In genomic region chr10:46827109-46827812, GRCm38 (mm10) we compare ENCODE assay signal across 10 mouse cellular contexts.
A peak's percentile ranks its signal among the peaks of the same experiment; 100 is the strongest.
DNase-seq lines count a peak whose midpoint lies in the region; ATAC-seq and TF ChIP-seq lines count a peak whose summit lies in the region.
"Had no signal": no experiment of that assay in that cellular context is flagged by ENCODE, and none has a peak within 500 bp of the region (broad histone marks: within the 10 kb centered on the region; RNA-seq: fewer than 3 reads in every experiment).

No protein-coding gene starts in this region.

- no peaks in the 10 kb centered on the region for H3K27me3 ChIP-seq in forebrain, postnatal 0 days (ENCODE audit: insufficient read depth, low read length)
- H3K27me3 ChIP-seq in neural tube, embryonic 12.5 days (replicated peaks) = no peaks in the 10 kb centered on the region
- no peaks in the 10 kb centered on the region for H3K27me3 ChIP-seq in limb, embryonic 10.5 days (ENCODE audit: low read depth, poor library complexity, severe bottlenecking)

- no peaks in the 10 kb centered on the region for H3K36me3 ChIP-seq in forebrain, postnatal 0 days (ENCODE audit: insufficient read depth)
- H3K36me3 ChIP-seq in neural tube, embryonic 12.5 days = no peaks in the 10 kb centered on the region
- H3K36me3 ChIP-seq in limb, embryonic 10.5 days = no peaks in the 10 kb centered on the region

- H3K4me3 ChIP-seq in forebrain, postnatal 0 days (ENCODE audit: low read depth, low read length) = no peak overlapping the region
- H3K4me3 ChIP-seq in neural tube, embryonic 12.5 days = no peak overlapping the region
- no peak overlapping the region for H3K4me3 ChIP-seq in limb, embryonic 10.5 days

- H3K4me2 ChIP-seq in forebrain, postnatal 0 days (ENCODE audit: low read depth) = no peak overlapping the region
- no peak overlapping the region for H3K4me2 ChIP-seq in neural tube, embryonic 12.5 days (replicated peaks)

- DNase-seq in cerebellum, postnatal 10 days = peak; percentile 20 to 77
- no peak for DNase-seq in cerebellum, adult 11-12 months
- DNase-seq in R1 (ENCODE audit: low read depth, low spot score) = peak; percentile 44
- DNase-seq in forebrain, postnatal 0 days = peak; percentile 75
- DNase-seq in limb, embryonic 10.5 days (ENCODE audit: low spot score) = no peak
- no peak for DNase-seq in thymus, postnatal 0 days (ENCODE audit: low spot score)
- DNase-seq in gastrocnemius, postnatal 36 days = no peak
- DNase-seq: kidney, postnatal 4 days; lung, postnatal 14 days had no signal

- no peak overlapping the region for H3K9ac ChIP-seq in forebrain, postnatal 0 days
- no peak overlapping the region for H3K9ac ChIP-seq in neural tube, embryonic 12.5 days

- peak overlapping the region; percentile 47; the same call in 1 of the 2 replicates for H3K27ac ChIP-seq in forebrain, postnatal 0 days (ENCODE audit: low read depth, low read length)
- H3K27ac ChIP-seq in neural tube, embryonic 12.5 days = no peak overlapping the region
- H3K27ac ChIP-seq in limb, embryonic 10.5 days = no peak overlapping the region

- no peaks in the 10 kb centered on the region for H3K4me1 ChIP-seq in forebrain, postnatal 0 days (ENCODE audit: insufficient read depth)
- no peaks in the 10 kb centered on the region for H3K4me1 ChIP-seq in neural tube, embryonic 12.5 days
- H3K4me1 ChIP-seq in limb, embryonic 10.5 days = no peaks in the 10 kb centered on the region

- intact Hi-C loops in gastrocnemius, postnatal 36 days (cut with DNase I) = no loop called here

- ATAC-seq in forebrain, postnatal 0 days = peak; percentile 73
- ATAC-seq in neural tube, embryonic 12.5 days (ENCODE audit: low FRiP score, low read depth) = peak; percentile 66

- WGBS in forebrain, postnatal 0 days = 11% methylated on average over 1 of the region's 1 CpGs
- 46% methylated on average over 1 of the region's 1 CpGs for WGBS in neural tube, embryonic 12.5 days
- WGBS in limb, embryonic 10.5 days = 72% methylated on average over 1 of the region's 1 CpGs

- peak; percentile 56 for TF ChIP-seq CTCF in forebrain, postnatal 0 days (IDR thresholded peaks at IDR 0.05; ENCODE audit: low read depth)

- H3K9me3 ChIP-seq in forebrain, postnatal 0 days (ENCODE audit: low read length) = no peaks in the 10 kb centered on the region
- H3K9me3 ChIP-seq in neural tube, embryonic 12.5 days = no peaks in the 10 kb centered on the region
- no peaks in the 10 kb centered on the region for H3K9me3 ChIP-seq in limb, embryonic 10.5 days (replicated peaks)

Comparison
In these comparisons a context has a peak if more than half of its experiments do, and no peak if none do; other contexts are left out.
1. DNase-seq: peak in cerebellum, postnatal 10 days (2 of 2), R1 (single experiment) and forebrain, postnatal 0 days (single experiment); none in cerebellum, adult 11-12 months (single experiment), limb, embryonic 10.5 days (single experiment), thymus, postnatal 0 days (single experiment) and gastrocnemius, postnatal 36 days (0 of 2).